Comparison of ENCODE assay signal across 20 mouse cellular contexts in genomic region chr11:101050359-101050758, GRCm38 (mm10). TPM values are rescaled to one million over a fixed set of nuclear protein-coding genes. Genes with fewer than 3 reads are reported as not detected.
A peak's percentile ranks its signal among the peaks of the same experiment; 100 is the strongest.
DNase-seq lines count a peak whose midpoint lies in the region; ATAC-seq lines count a peak whose summit lies in the region.
"Had no signal": no experiment of that assay in that cellular context is flagged by ENCODE, and none has a peak within 500 bp of the region (broad histone marks: within the 10 kb centered on the region; RNA-seq: fewer than 3 reads in every experiment).

No protein-coding gene starts in this region.

- no peak for DNase-seq in hindbrain, embryonic 10.5 days (ENCODE audit: low spot score)
- DNase-seq in hindbrain, embryonic 14.5 days (ENCODE audit: low spot score), result no peak
- DNase-seq in brain, adult 2 months (ENCODE audit: low read depth, low spot score), result peak; percentile 90
- peak; percentile 72 to 79 for DNase-seq in cerebellum, adult 18-20 months
- DNase-seq in cerebellum, postnatal 25 days, result peak; percentile 76 to 79
- no peak for DNase-seq in spleen, adult 18-20 months
- no peak for DNase-seq in thymus, postnatal 14 days
- DNase-seq in spleen, postnatal 10 days (ENCODE audit: low spot score in 2 of 2), result no peak
- DNase-seq: B cell, adult 2 months; gastrocnemius, postnatal 14 days; heart, adult 18-20 months; heart, postnatal 4 days; kidney, adult 18-20 months; liver; lung, postnatal 10 days; midbrain, embryonic 14.5 days had no signal

- H3K4me1 ChIP-seq in hindbrain, embryonic 10.5 days (replicated peaks), result no peaks in the 10 kb centered on the region
- no peaks in the 10 kb centered on the region for H3K4me1 ChIP-seq in hindbrain, embryonic 14.5 days (replicated peaks; ENCODE audit: control insufficient read depth, insufficient read depth, low read length)
- H3K4me1 ChIP-seq: neural tube, embryonic 13.5 days had no signal

- H3K9ac ChIP-seq in hindbrain, embryonic 14.5 days, result no peak overlapping the region
- H3K9ac ChIP-seq: heart, embryonic 15.5 days; neural tube, embryonic 13.5 days had no signal

- H3K4me2 ChIP-seq in hindbrain, embryonic 14.5 days (replicated peaks), result no peak overlapping the region
- H3K4me2 ChIP-seq: heart, embryonic 15.5 days; neural tube, embryonic 13.5 days had no signal

- no peaks in the 10 kb centered on the region for H3K9me3 ChIP-seq in hindbrain, embryonic 10.5 days
- H3K9me3 ChIP-seq in hindbrain, embryonic 14.5 days (ENCODE audit: control insufficient read depth, low read length), result no peaks in the 10 kb centered on the region
- H3K9me3 ChIP-seq: heart, embryonic 15.5 days; neural tube, embryonic 13.5 days had no signal

- H3K36me3 ChIP-seq in hindbrain, embryonic 10.5 days, result peaks cover 99% of the 10 kb centered on the region
- H3K36me3 ChIP-seq in hindbrain, embryonic 14.5 days (replicated peaks; ENCODE audit: control insufficient read depth, insufficient read depth), result peaks cover 98% of the 10 kb centered on the region

- 93% methylated on average over 9 of the region's 9 CpGs for WGBS in hindbrain, embryonic 10.5 days
- WGBS in hindbrain, embryonic 14.5 days, result 83% methylated on average over 9 of the region's 9 CpGs

- H3K27me3 ChIP-seq in hindbrain, embryonic 10.5 days (ENCODE audit: insufficient read depth, poor library complexity, severe bottlenecking), result no peaks in the 10 kb centered on the region
- H3K27me3 ChIP-seq in hindbrain, embryonic 14.5 days (ENCODE audit: control insufficient read depth, insufficient read depth, low read length), result no peaks in the 10 kb centered on the region
- H3K27me3 ChIP-seq: heart, embryonic 15.5 days; neural tube, embryonic 13.5 days had no signal

- ATAC-seq in hindbrain, embryonic 14.5 days (ENCODE audit: low FRiP score), result no peak
- ATAC-seq: hindbrain, postnatal 0 days had no signal

- 0 out of 2 replicates have a peak overlapping the region, but pooled peaks have one; percentile 40 for H3K27ac ChIP-seq in hindbrain, embryonic 10.5 days
- H3K27ac ChIP-seq in hindbrain, embryonic 14.5 days, result no peak overlapping the region
- H3K27ac ChIP-seq: hindbrain, postnatal 0 days; neural tube, embryonic 13.5 days; stomach, postnatal 0 days had no signal

- H3K4me3 ChIP-seq in hindbrain, embryonic 10.5 days, result no peak overlapping the region
- no peak overlapping the region for H3K4me3 ChIP-seq in hindbrain, embryonic 14.5 days (replicated peaks; ENCODE audit: low read length)
- H3K4me3 ChIP-seq: heart, embryonic 15.5 days; neural tube, embryonic 13.5 days had no signal

RNA-seq across cellular contexts. Expression of gene Naglu, which starts 19.5 kb away (rescaled TPM):
- 11.2 and 12.9 TPM in 2 replicates for polyA plus RNA-seq in hindbrain, embryonic 10.5 days (2016; fragmentation: Nextera tagmentation; extraction: Ambion mirVana)
- 10.2 and 11.3 TPM in 2 replicates for polyA plus RNA-seq in hindbrain, embryonic 14.5 days (2014; fragmentation: Nextera tagmentation; extraction: Ambion mirVana)

RNA-seq across cellular contexts. Expression of gene Hsd17b1, which starts 27.9 kb away (rescaled TPM):
- polyA plus RNA-seq in hindbrain, embryonic 10.5 days (2016; fragmentation: Nextera tagmentation; extraction: Ambion mirVana), result 0.14 TPM in 1 of 2 replicates, not detected in the other
- 0.31 TPM in 1 of 2 replicates, not detected in the other for polyA plus RNA-seq in hindbrain, embryonic 14.5 days (2014; fragmentation: Nextera tagmentation; extraction: Ambion mirVana)
- polyA plus RNA-seq: heart, embryonic 15.5 days; hindbrain, postnatal 0 days had no signal

RNA-seq across cellular contexts. Expression of gene Coasy, which starts 32.0 kb away (rescaled TPM):
- 53.1 and 59.6 TPM in 2 replicates for polyA plus RNA-seq in hindbrain, embryonic 10.5 days (2016; fragmentation: Nextera tagmentation; extraction: Ambion mirVana)
- polyA plus RNA-seq in hindbrain, embryonic 14.5 days (2014; fragmentation: Nextera tagmentation; extraction: Ambion mirVana), result 37.2 and 45.3 TPM in 2 replicates

RNA-seq across cellular contexts. Expression of gene Mlx, which starts 36.7 kb away (rescaled TPM):
- 44.7 and 49.7 TPM in 2 replicates for polyA plus RNA-seq in hindbrain, embryonic 10.5 days (2016; fragmentation: Nextera tagmentation; extraction: Ambion mirVana)
- polyA plus RNA-seq in hindbrain, embryonic 14.5 days (2014; fragmentation: Nextera tagmentation; extraction: Ambion mirVana), result 84.0 and 86.6 TPM in 2 replicates

RNA-seq across cellular contexts. Expression of gene Atp6v0a1, which starts 41.1 kb away (rescaled TPM):
- polyA plus RNA-seq in hindbrain, embryonic 10.5 days (2016; fragmentation: Nextera tagmentation; extraction: Ambion mirVana), result 36.2 and 48.1 TPM in 2 replicates
- 143 and 152 TPM in 2 replicates for polyA plus RNA-seq in hindbrain, embryonic 14.5 days (2014; fragmentation: Nextera tagmentation; extraction: Ambion mirVana)

Comparison
In these comparisons a context has a peak if more than half of its experiments do, and no peak if none do; other contexts are left out.
1. DNase-seq: peak in brain, adult 2 months (single experiment), cerebellum, adult 18-20 months (2 of 2) and cerebellum, postnatal 25 days (2 of 2); none in hindbrain, embryonic 10.5 days (single experiment), hindbrain, embryonic 14.5 days (single experiment), spleen, adult 18-20 months (0 of 2), thymus, postnatal 14 days (single experiment) and spleen, postnatal 10 days (0 of 2).